Mouse (Mus musculus): ENCODE measurements around the gene Btbd35f29.
"Not testable (repeated sequence)": the region's sequence is repeated elsewhere in the genome, so short reads cannot be mapped to it uniquely, and the experiment has no call there.

Gene Btbd35f29

GRCm38 (mm10) chrX:31117374-31117773 is at the start of gene Btbd35f29:
Btbd35f29 (plus strand) TSS chrX:31117674.
- DNase-seq (ENCODE audit: low spot score) = not testable (repeated sequence)

GRCm38 (mm10) chrX:31141416-31141815 is 23.9 kb downstream of the Btbd35f29 start:
- DNase-seq (ENCODE audit: low spot score) = not testable (repeated sequence)

GRCm38 (mm10) chrX:31145144-31145543 is 27.7 kb downstream of the Btbd35f29 start:
- DNase-seq (ENCODE audit: low spot score) = not testable (repeated sequence)

GRCm38 (mm10) chrX:31145835-31146234 is 28.4 kb downstream of the Btbd35f29 start:
- not testable (repeated sequence) for DNase-seq (ENCODE audit: low spot score)

- not testable (repeated sequence) for DNase-seq (ENCODE audit: low spot score)
Measured at GRCm38 (mm10) chrX:31158534-31159085, 41.1 kb downstream of the Btbd35f29 start.

GRCm38 (mm10) chrX:31159450-31160322 is 42.2 kb downstream of the Btbd35f29 start:
- DNase-seq (ENCODE audit: low spot score) = not testable (repeated sequence)

GRCm38 (mm10) chrX:31160554-31160953 is 43.1 kb downstream of the Btbd35f29 start:
- not testable (repeated sequence) for DNase-seq (ENCODE audit: low spot score)

GRCm38 (mm10) chrX:31162638-31163037 is 45.2 kb downstream of the Btbd35f29 start:
- not testable (repeated sequence) for DNase-seq (ENCODE audit: low spot score)

GRCm38 (mm10) chrX:31165193-31165592 is 47.7 kb downstream of the Btbd35f29 start:
- DNase-seq (ENCODE audit: low spot score) = not testable (repeated sequence)
